Mouse (Mus musculus): ENCODE measurements around the gene Gpld1. TPM values are rescaled to one million over a fixed set of nuclear protein-coding genes. Genes with fewer than 3 reads are reported as not detected.

The Gpld1 gene
- 6.0 TPM for polyA plus RNA-seq (2017; shearing (Covaris generic))

GRCm38 (mm10) chr13:24942512-24943282 lies at the start of gene Gpld1:
TSS of gene Gpld1 (plus strand) at chr13:24943152.

GRCm38 (mm10) chr13:24937108-24937838 lies 5.7 kb upstream of the Gpld1 start, which contains the start of gene Aldh5a1:
TSS of gene Aldh5a1 (minus strand) at chr13:24937661.

GRCm38 (mm10) chr13:25019793-25020539 lies 77.0 kb downstream of the Gpld1 start, which contains the start of gene Mrs2:
TSS of gene Mrs2 (minus strand) at chr13:25020379.

Other genes with a start within 250 kb of the Gpld1 start
- 0.55 TPM for gene Armh2, start 201.9 kb upstream of the Gpld1 start, polyA plus RNA-seq (2017; shearing (Covaris generic))
- 30.5 TPM for gene Gmnn, start 181.2 kb upstream of the Gpld1 start, polyA plus RNA-seq (2017; shearing (Covaris generic))
- gene BC005537, start 141.5 kb upstream of the Gpld1 start, polyA plus RNA-seq (2017; shearing (Covaris generic)): 10.6 TPM
- gene Acot13, start 111.6 kb upstream of the Gpld1 start, polyA plus RNA-seq (2017; shearing (Covaris generic)): 101 TPM
- 26.3 TPM for gene Tdp2, start 111.5 kb upstream of the Gpld1 start, polyA plus RNA-seq (2017; shearing (Covaris generic))
- 0.37 TPM for gene D130043K22Rik, start 98.0 kb upstream of the Gpld1 start, polyA plus RNA-seq (2017; shearing (Covaris generic))
- 0.25 TPM for gene Aldh5a1, start 5.5 kb upstream of the Gpld1 start, polyA plus RNA-seq (2017; shearing (Covaris generic))
- 3.1 TPM for gene Mrs2, start 77.2 kb downstream of the Gpld1 start, polyA plus RNA-seq (2017; shearing (Covaris generic))
- not detected for gene Dcdc2a, start 112.9 kb downstream of the Gpld1 start, polyA plus RNA-seq (2017; shearing (Covaris generic))

Data from CD4-positive, CD25-positive, alpha-beta regulatory T cell, adult 9 weeks (primary cell).